Mouse (Mus musculus) intestine, embryonic 16.5 days (tissue): ENCODE measurements at regions not wholly inside any gene's neighbourhood (a gene's known extent, or its start where the extent isn't known, plus 50 kb on each side); places are given as distances from the start of the nearest gene placed in this dataset.

Source experiments
- ATAC-seq: fragments of 200-750 bp; cut with Nextera tagmentation; 2 replicates; pipeline ENCODE4 v1.8.0; 2017; ENCODE audit warnings: moderate TSS enrichment, moderate library complexity
- H3K27ac ChIP-seq: fragments of 300-500 bp; sonication (generic); 2 replicates; pipeline ENCODE4 v1.5.1; 2014; ENCODE audit warnings: mild to moderate bottlenecking, low read length
- H3K27me3 ChIP-seq: fragments of 300-500 bp; sonication (generic); replicated peaks from 2 replicates; pipeline ENCODE4 v1.6.1; 2014; ENCODE audit warnings: low read length, control low read depth, mixed read lengths; ENCODE audit not compliant: control insufficient read depth, insufficient read depth
- H3K36me3 ChIP-seq: fragments of 300-500 bp; sonication (generic); 2 replicates; pipeline ENCODE4 v1.6.1; 2014; ENCODE audit warnings: low read length, control low read depth; ENCODE audit not compliant: control insufficient read depth, insufficient read depth
- H3K4me1 ChIP-seq: fragments of 300-500 bp; sonication (generic); 2 replicates; pipeline ENCODE4 v1.6.1; 2014; ENCODE audit warnings: low read length, control low read depth, mixed read lengths; ENCODE audit not compliant: control insufficient read depth, insufficient read depth
- H3K4me2 ChIP-seq: fragments of 300-500 bp; sonication (generic); 2 replicates; pipeline ENCODE4 v1.6.1; 2014; ENCODE audit warnings: low read depth, low read length, control low read depth
- H3K4me3 ChIP-seq: fragments of 300-500 bp; sonication (generic); 2 replicates; pipeline ENCODE4 v1.5.1; 2014; ENCODE audit warnings: mild to moderate bottlenecking, low read length
- H3K9ac ChIP-seq: fragments of 300-500 bp; sonication (generic); 2 replicates; pipeline ENCODE4 v1.6.1; 2014; ENCODE audit warnings: low read depth, low read length
- H3K9me3 ChIP-seq: fragments of 300-500 bp; sonication (generic); 2 replicates; pipeline ENCODE4 v1.6.1; 2016; ENCODE audit warnings: low read length, control low read depth; ENCODE audit not compliant: control insufficient read depth
- WGBS: fragments of 180-500 bp; shearing (Covaris S2); extraction: QIAGEN DNeasy Blood & Tissue Kit; methylation state at CpG from one replicate; pipeline ENCODE4 v1.1.7; 2014; 5-methylcytosine and 5-hydroxymethylcytosine counted together

DNA sequence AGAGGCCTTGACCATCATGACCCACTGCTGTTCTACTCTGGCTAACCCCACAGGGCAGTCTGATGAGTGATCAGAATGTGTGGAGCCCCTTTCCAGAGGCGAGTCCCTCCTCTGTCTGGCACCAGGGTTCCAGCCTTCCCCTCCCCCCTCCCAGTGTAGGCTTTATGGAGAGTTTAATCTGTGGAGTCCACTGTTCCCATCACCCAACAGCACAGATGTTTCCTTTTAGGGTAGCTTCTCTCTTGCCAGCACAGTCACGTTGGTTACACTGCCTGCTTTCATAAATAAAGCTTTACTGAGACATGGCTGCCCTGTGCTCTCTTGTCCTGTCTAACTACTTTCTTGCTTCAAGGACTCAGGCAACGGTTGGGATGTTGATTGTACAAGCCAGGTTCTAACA, 76.9 kb upstream of the Sulf2 start:
- Histone ChIP-seq H3K4me2 (no peak overlapping the region), H3K27ac (peak overlapping the region; percentile 16; the same call in 1 of the 2 replicates), H3K36me3 (no peaks in the 10 kb centered on the region), H3K9ac (no peak overlapping the region), H3K4me1 (peaks cover 11% of the 10 kb centered on the region), H3K4me3 (no peak overlapping the region), H3K9me3 (no peaks in the 10 kb centered on the region), H3K27me3 (no peaks in the 10 kb centered on the region)
- WGBS, result 30% methylated on average over 3 of the region's 3 CpGs
- ATAC-seq, result peak; percentile 33; the same call in 1 of the 2 replicates

DNA sequence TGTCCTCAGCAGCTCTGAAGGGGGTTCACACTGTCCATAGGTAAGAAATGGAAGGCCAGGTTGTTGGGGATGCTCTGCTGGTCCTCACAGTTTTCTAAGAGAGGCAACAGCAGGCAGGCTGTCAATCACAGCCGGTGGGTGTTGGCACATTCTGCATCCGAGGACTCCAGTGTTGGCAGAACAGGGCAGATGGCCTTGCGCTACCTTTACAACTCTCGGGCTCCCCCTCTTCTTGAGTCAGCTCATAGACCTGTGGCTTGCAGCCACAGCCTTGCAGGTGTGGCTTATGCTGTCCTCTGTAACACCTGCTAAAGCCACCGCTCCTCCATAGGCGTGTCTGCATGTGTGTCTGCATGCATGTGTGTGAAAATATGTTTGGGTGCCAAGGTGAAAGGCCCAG, 75.2 kb upstream of the Sulf2 start:
- no peak overlapping the region for H3K9ac ChIP-seq
- ATAC-seq, result peak; percentile 58
- H3K4me2 ChIP-seq, result no peak overlapping the region
- WGBS, result 81% methylated on average over 6 of the region's 6 CpGs
- H3K27ac ChIP-seq, result no peak overlapping the region
- no peaks in the 10 kb centered on the region for H3K27me3 ChIP-seq
- peaks cover 9% of the 10 kb centered on the region for H3K4me1 ChIP-seq
- H3K36me3 ChIP-seq, result no peaks in the 10 kb centered on the region
- no peaks in the 10 kb centered on the region for H3K9me3 ChIP-seq
- H3K4me3 ChIP-seq, result no peak overlapping the region

DNA sequence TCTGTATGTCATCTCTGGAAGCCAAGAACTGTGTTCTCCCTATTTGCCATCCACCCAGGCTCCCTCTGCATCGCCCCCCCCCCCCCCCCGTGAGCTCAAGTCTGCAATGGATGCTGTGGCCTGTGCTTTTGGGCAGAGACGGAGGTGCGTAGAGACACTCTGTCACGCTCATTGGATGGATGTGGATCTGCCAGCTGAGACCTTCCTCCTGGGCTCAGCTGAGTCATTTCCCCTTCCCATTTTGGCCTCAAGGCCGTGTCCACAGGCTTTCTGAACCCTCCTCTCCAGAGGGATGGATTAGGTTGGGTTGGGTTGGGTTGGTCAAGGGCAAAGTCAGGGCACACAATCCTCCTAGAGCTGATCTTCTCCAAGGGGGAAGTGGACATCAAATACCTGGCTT, 72.9 kb upstream of the Sulf2 start:
- ATAC-seq, result no peak
- H3K4me3 ChIP-seq, result no peak overlapping the region
- no peak overlapping the region for H3K4me2 ChIP-seq
- H3K36me3 ChIP-seq, result no peaks in the 10 kb centered on the region
- H3K4me1 ChIP-seq, result peaks cover 9% of the 10 kb centered on the region
- 70% methylated on average over 6 of the region's 6 CpGs for WGBS
- no peak overlapping the region for H3K9ac ChIP-seq
- no peaks in the 10 kb centered on the region for H3K9me3 ChIP-seq
- no peak overlapping the region for H3K27ac ChIP-seq
- H3K27me3 ChIP-seq, result no peaks in the 10 kb centered on the region

DNA sequence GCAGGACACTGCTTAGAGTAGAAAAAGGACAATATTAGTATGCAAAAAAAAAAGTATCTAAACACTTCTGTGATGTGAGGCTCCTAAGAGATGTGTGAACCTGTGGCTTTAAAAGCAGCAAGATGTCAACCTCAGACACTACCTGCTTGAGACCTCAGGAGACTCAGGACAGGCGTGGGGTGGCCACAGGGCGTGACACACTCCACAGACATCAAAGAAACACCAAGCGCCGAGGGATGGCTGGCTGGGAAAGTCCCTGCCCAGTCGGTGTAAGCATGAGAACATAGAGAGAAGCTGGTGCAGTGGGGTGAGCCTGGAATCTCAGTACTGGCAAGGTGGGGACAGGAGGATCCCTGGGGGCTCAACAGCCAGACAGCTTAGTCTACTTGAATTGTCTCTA, 72.0 kb upstream of the Sulf2 start:
- Histone ChIP-seq H3K36me3 (no peaks in the 10 kb centered on the region), H3K4me1 (peaks cover 6% of the 10 kb centered on the region), H3K9ac (no peak overlapping the region), H3K4me2 (no peak overlapping the region), H3K27ac (no peak overlapping the region), H3K9me3 (no peaks in the 10 kb centered on the region), H3K27me3 (no peaks in the 10 kb centered on the region), H3K4me3 (no peak overlapping the region)
- 64% methylated on average over 5 of the region's 5 CpGs for whole genome bisulfite sequencing
- no peak for ATAC-seq

DNA sequence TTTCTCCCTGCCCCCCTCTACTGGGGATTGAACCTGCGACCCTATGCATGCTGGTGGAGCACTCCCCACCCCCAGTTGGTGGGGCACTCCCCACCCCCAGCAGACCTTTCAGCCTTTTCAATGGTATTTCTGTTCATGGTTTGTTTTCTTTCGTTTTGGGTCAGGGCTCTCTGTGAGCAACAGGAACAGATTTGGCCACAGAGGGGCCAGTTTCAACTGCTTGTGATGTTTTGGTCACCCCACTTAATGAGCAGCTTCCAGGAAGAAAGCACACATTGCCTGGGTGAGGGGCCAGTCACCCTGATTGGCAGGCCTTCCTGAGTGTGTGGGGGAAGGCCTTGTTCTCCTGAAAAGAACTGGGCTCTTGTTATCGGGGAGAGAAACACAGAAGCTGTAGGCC, 71.5 kb upstream of the Sulf2 start:
- no peaks in the 10 kb centered on the region for H3K27me3 ChIP-seq
- H3K4me3 ChIP-seq, result no peak overlapping the region
- no peaks in the 10 kb centered on the region for H3K36me3 ChIP-seq
- no peaks in the 10 kb centered on the region for H3K9me3 ChIP-seq
- H3K4me2 ChIP-seq, result no peak overlapping the region
- no peak overlapping the region for H3K27ac ChIP-seq
- no peak overlapping the region for H3K9ac ChIP-seq
- WGBS, result 47% methylated on average over 3 of the region's 3 CpGs
- no peaks in the 10 kb centered on the region; the same call in 1 of the 2 replicates for H3K4me1 ChIP-seq
- no peak for ATAC-seq

DNA sequence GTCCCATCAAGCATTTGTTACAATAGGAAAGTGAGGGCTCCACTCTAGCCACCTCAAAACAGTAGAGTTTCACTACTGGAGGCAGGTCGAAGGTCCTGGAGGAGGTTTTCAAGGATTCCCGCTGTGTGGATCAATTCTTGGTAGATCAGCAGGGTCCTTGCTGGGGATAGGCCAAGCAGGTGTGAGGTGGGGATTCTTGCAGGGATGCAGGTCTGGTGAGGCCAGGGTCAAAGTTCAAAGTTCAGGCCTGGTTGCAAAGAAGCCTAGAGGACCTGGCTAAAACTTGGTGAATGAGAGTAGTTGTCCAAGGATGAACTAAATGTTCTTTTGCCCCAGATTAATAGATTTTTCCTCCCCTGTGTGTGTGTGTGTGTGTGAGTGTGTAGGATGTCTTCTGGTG, 70.9 kb upstream of the Sulf2 start:
- H3K27me3 ChIP-seq, result no peaks in the 10 kb centered on the region
- no peaks in the 10 kb centered on the region for H3K36me3 ChIP-seq
- H3K4me3 ChIP-seq, result no peak overlapping the region
- WGBS, result 88% methylated on average over 2 of the region's 2 CpGs
- ATAC-seq, result no peak
- no peaks in the 10 kb centered on the region; the same call in 1 of the 2 replicates for H3K4me1 ChIP-seq
- H3K9me3 ChIP-seq, result no peaks in the 10 kb centered on the region
- no peak overlapping the region for H3K4me2 ChIP-seq
- H3K27ac ChIP-seq, result no peak overlapping the region
- H3K9ac ChIP-seq, result no peak overlapping the region

DNA sequence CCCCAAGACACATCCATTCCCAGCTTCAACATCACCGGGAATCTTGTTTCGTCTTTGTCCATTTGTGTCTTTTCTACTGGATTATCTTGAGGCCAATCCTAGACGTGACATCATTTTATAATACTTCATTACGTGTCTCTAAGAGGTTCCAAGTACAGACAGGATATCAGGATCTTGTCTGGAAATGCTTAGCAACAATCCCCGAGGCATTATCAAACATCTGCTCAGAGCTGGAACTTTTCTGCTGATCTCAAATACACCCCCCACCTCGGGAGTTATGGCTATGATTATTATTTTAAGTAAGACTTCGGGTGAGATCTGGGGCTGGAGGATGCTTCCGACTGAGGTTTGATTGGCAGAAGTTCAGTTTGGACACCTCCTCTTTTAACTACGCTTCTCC, 69.9 kb upstream of the Sulf2 start:
- Histone ChIP-seq H3K4me2 (no peak overlapping the region), H3K27me3 (no peaks in the 10 kb centered on the region), H3K36me3 (no peaks in the 10 kb centered on the region), H3K4me1 (no peaks in the 10 kb centered on the region; the same call in 1 of the 2 replicates), H3K4me3 (no peak overlapping the region), H3K9ac (no peak overlapping the region), H3K27ac (no peak overlapping the region), H3K9me3 (no peaks in the 10 kb centered on the region)
- no peak for ATAC-seq
- 84% methylated on average over 9 of the region's 9 CpGs for WGBS

DNA sequence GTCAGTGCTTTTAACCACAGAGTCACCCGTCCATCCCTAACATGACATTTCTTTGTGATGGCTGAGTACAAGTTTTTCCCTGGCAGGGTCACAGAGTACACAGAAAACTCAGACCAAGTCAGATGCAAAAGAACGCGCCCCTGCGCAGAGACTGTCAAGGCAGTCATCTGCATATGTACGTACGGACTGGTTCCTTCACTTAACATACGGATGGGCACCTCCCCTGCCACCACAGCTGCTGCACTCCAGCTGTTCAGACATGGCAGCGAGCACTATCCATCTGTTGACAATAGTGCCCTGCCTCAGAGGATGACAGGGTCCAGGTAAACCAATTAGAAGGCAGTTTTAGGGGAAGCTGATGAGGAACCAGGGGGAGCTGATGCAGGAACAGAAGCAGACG, 63.3 kb upstream of the Sulf2 start:
- Histone ChIP-seq H3K4me2 (no peak overlapping the region), H3K27me3 (no peaks in the 10 kb centered on the region; the same call in 1 of the 2 replicates), H3K4me1 (peaks cover 7% of the 10 kb centered on the region; the same call in 1 of the 2 replicates), H3K9me3 (no peaks in the 10 kb centered on the region), H3K27ac (no peak overlapping the region), H3K9ac (no peak overlapping the region), H3K36me3 (no peaks in the 10 kb centered on the region), H3K4me3 (no peak overlapping the region)
- ATAC-seq, result no peak
- 81% methylated on average over 9 of the region's 9 CpGs for WGBS

DNA sequence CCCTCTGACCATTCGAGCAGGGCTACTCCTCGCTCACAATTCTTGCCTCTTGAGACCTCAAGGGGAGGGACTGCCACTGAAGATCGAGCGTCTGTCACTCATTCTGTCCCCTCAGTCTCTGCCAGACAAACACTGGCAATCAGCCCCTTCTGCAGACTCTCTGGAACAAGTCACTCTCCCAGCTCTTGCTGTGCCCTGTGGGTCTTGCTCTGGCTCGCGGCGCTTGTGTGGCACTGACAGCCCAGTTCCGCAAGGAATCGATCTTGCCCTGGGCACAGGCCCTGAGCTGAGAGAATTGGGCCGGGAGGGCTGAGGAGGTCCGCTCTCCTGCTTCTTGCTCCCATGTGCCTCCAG, 61.0 kb upstream of the Sulf2 start:
- ATAC-seq, result no peak
- Histone ChIP-seq H3K4me2 (no peak overlapping the region), H3K4me3 (no peak overlapping the region), H3K27ac (peak overlapping the region; percentile 57; the same call in 1 of the 2 replicates), H3K9ac (peak overlapping the region; percentile 32; the same call in 1 of the 2 replicates), H3K4me1 (peaks cover 7% of the 10 kb centered on the region; the same call in 1 of the 2 replicates), H3K9me3 (no peaks in the 10 kb centered on the region), H3K27me3 (no peaks in the 10 kb centered on the region; the same call in 1 of the 2 replicates), H3K36me3 (no peaks in the 10 kb centered on the region)
- 79% methylated on average over 11 of the region's 11 CpGs for WGBS
